Mouse (Mus musculus) activated CD4-positive, CD25-positive, alpha-beta regulatory T cell, adult 4 months (primary cell): ENCODE results near the gene Iscu. TPM values are rescaled to one million over a fixed set of nuclear protein-coding genes. Genes with fewer than 3 reads are reported as not detected.
"Not testable (repeated sequence)": the region's sequence is repeated elsewhere in the genome, so short reads cannot be mapped to it uniquely, and the experiment has no call there.

Experiments used
- ATAC-seq: one replicate; pipeline ENCODE4 v1.8.0; 2017
- polyA plus RNA-seq, 2 experiments: library from polyadenylated mRNA; unstranded; fragments of 100-300 nt; shearing (Covaris generic); gene quantifications; one replicate each; pipeline ENCODE4 v1.2.1; 2017

The Iscu gene
- polyA plus RNA-seq, 2 experiments from 2014 or later = 23.8 to 24.5 TPM

- no peak for ATAC-seq
These were observed 11.0 kb upstream of the Iscu start for GRCm38 (mm10) chr5:113761585-113761984.

GRCm38 (mm10) chr5:113764426-113764825, 8.1 kb upstream of the Iscu start:
- ATAC-seq = no peak

GRCm38 (mm10) chr5:113765641-113766526, 6.7 kb upstream of the Iscu start:
- ATAC-seq = no peak

- ATAC-seq = no peak
These were observed 3.7 kb upstream of the Iscu start for GRCm38 (mm10) chr5:113768806-113769205.

- peak; percentile 65 for ATAC-seq
These were observed 1.1 kb upstream of the Iscu start for GRCm38 (mm10) chr5:113771213-113772162.

GRCm38 (mm10) chr5:113772905-113773519, 464 bp downstream of the Iscu start:
- ATAC-seq = no peak

GRCm38 (mm10) chr5:113773664-113774063, 1.1 kb downstream of the Iscu start:
- ATAC-seq = peak; percentile 41

GRCm38 (mm10) chr5:113775585-113775984, 3.0 kb downstream of the Iscu start:
- ATAC-seq = no peak

GRCm38 (mm10) chr5:113776128-113776895, 3.8 kb downstream of the Iscu start:
- no peak for ATAC-seq

GRCm38 (mm10) chr5:113776896-113777226, 4.3 kb downstream of the Iscu start:
- no peak for ATAC-seq

- ATAC-seq = not testable (repeated sequence)
These were observed 5.2 kb downstream of the Iscu start for GRCm38 (mm10) chr5:113777728-113778127.

GRCm38 (mm10) chr5:113779569-113779968, 7.0 kb downstream of the Iscu start:
- ATAC-seq = no peak

GRCm38 (mm10) chr5:113780082-113780752, 7.7 kb downstream of the Iscu start:
- no peak for ATAC-seq

GRCm38 (mm10) chr5:113780763-113781162, 8.2 kb downstream of the Iscu start:
- no peak for ATAC-seq

GRCm38 (mm10) chr5:113781254-113781653, 8.7 kb downstream of the Iscu start:
- no peak for ATAC-seq

GRCm38 (mm10) chr5:113781875-113782274, 9.3 kb downstream of the Iscu start:
- no peak for ATAC-seq

- no peak for ATAC-seq
These were observed 10.1 kb downstream of the Iscu start for GRCm38 (mm10) chr5:113782624-113783023.

- no peak for ATAC-seq
These were observed 11.0 kb downstream of the Iscu start for GRCm38 (mm10) chr5:113783581-113784001.

- ATAC-seq = not testable (repeated sequence)
These were observed 11.6 kb downstream of the Iscu start for GRCm38 (mm10) chr5:113784104-113784503.

GRCm38 (mm10) chr5:113786985-113787384, 14.4 kb downstream of the Iscu start:
- ATAC-seq = no peak

GRCm38 (mm10) chr5:113788645-113789044, 16.1 kb downstream of the Iscu start:
- no peak for ATAC-seq
